In the genomic region with DNA sequence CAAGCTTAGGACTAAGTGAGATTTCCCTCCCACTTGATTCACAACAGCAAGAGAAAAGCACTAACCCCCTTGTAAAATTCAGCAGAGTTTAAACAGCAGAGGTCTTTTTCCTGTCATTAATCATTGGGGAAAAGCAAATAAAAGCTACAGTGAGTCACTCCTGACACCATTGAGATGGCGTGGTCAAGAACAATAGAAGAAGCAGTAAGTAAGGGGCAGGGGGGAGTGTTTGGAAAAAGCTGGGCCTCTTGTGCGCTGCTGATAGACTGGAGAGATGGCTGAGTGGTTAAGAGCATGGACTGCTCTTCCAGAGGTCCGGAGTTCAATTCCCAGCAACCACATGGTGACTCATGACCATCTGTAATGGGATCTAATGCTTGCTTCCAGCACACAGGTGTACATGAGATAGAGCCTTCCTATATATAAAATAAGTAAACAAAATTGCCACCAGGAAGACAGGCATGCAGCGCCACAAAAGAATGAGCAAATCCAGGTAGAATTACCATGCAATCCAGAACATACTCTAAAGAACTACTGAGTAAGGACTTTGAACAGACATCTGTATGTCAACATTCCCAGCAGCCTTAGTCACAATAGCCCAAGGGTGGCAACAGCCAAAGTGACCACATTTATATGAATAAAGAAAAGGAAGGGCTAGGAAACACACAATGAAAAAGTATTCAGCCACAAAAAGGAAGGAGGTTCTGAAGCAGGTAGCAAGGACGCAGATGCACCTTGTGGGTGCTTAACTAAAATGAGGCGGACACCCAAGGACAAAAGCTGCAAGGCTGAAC, we compare ENCODE assay signal across 17 mouse cellular contexts. TPM values are rescaled to one million over a fixed set of nuclear protein-coding genes. Genes with fewer than 3 reads are reported as not detected.
DNase-seq lines count a peak whose midpoint lies in the region; ATAC-seq lines count a peak whose summit lies in the region.
"Had no signal": no experiment of that assay in that cellular context is flagged by ENCODE, and none has a peak within 500 bp of the region (broad histone marks: within the 10 kb centered on the region; RNA-seq: fewer than 3 reads in every experiment).

No protein-coding gene starts in this region.

- H3K4me3 ChIP-seq in hindbrain, embryonic 11.5 days (ENCODE audit: low read depth, low read length), result no peak overlapping the region
- no peak overlapping the region for H3K4me3 ChIP-seq in hindbrain, embryonic 16.5 days (ENCODE audit: low read length)
- no peak overlapping the region for H3K4me3 ChIP-seq in intestine, embryonic 16.5 days (ENCODE audit: low read length)
- H3K4me3 ChIP-seq: forebrain, embryonic 12.5 days; hindbrain, embryonic 13.5 days; limb, embryonic 13.5 days; midbrain, embryonic 10.5 days; neural tube, embryonic 15.5 days had no signal

- no peaks in the 10 kb centered on the region for H3K27me3 ChIP-seq in hindbrain, embryonic 11.5 days (ENCODE audit: control insufficient read depth, insufficient read depth, low read length)
- H3K27me3 ChIP-seq in hindbrain, embryonic 16.5 days (replicated peaks; ENCODE audit: control insufficient read depth, insufficient read depth, low read length), result no peaks in the 10 kb centered on the region
- H3K27me3 ChIP-seq in intestine, embryonic 16.5 days (replicated peaks; ENCODE audit: control insufficient read depth, insufficient read depth, low read length), result no peaks in the 10 kb centered on the region
- H3K27me3 ChIP-seq: hindbrain, embryonic 13.5 days; limb, embryonic 13.5 days; neural tube, embryonic 15.5 days had no signal

- H3K36me3 ChIP-seq in hindbrain, embryonic 11.5 days (ENCODE audit: control insufficient read depth, insufficient read depth, low read length), result no peaks in the 10 kb centered on the region
- no peaks in the 10 kb centered on the region for H3K36me3 ChIP-seq in hindbrain, embryonic 16.5 days (ENCODE audit: control insufficient read depth, insufficient read depth, low read length)
- no peaks in the 10 kb centered on the region for H3K36me3 ChIP-seq in intestine, embryonic 16.5 days (ENCODE audit: control insufficient read depth, insufficient read depth, low read length)
- H3K36me3 ChIP-seq: hindbrain, embryonic 13.5 days had no signal

- no peak overlapping the region for H3K4me2 ChIP-seq in hindbrain, embryonic 11.5 days (replicated peaks; ENCODE audit: low read depth, low read length)
- no peak overlapping the region for H3K4me2 ChIP-seq in hindbrain, embryonic 16.5 days (ENCODE audit: low read length)
- H3K4me2 ChIP-seq in intestine, embryonic 16.5 days (ENCODE audit: low read depth, low read length), result no peak overlapping the region
- H3K4me2 ChIP-seq: forebrain, embryonic 12.5 days; hindbrain, embryonic 13.5 days; limb, embryonic 13.5 days; neural tube, embryonic 15.5 days had no signal

- 63% methylated on average over 6 of the region's 6 CpGs for WGBS in hindbrain, embryonic 11.5 days
- WGBS in hindbrain, embryonic 16.5 days, result 69% methylated on average over 6 of the region's 6 CpGs
- 46% methylated on average over 6 of the region's 6 CpGs for WGBS in intestine, embryonic 16.5 days

- H3K4me1 ChIP-seq in hindbrain, embryonic 11.5 days (replicated peaks; ENCODE audit: control insufficient read depth, insufficient read depth, low read length), result peaks cover 8% of the 10 kb centered on the region
- H3K4me1 ChIP-seq in hindbrain, embryonic 16.5 days (ENCODE audit: control insufficient read depth, insufficient read depth, low read depth, low read length), result peaks cover 24% of the 10 kb centered on the region
- H3K4me1 ChIP-seq in intestine, embryonic 16.5 days (ENCODE audit: control insufficient read depth, insufficient read depth, low read length), result peaks cover 32% of the 10 kb centered on the region

- H3K9me3 ChIP-seq in hindbrain, embryonic 11.5 days (ENCODE audit: control insufficient read depth, low read length), result no peaks in the 10 kb centered on the region
- no peaks in the 10 kb centered on the region for H3K9me3 ChIP-seq in hindbrain, embryonic 16.5 days (ENCODE audit: control insufficient read depth, low read length)
- no peaks in the 10 kb centered on the region for H3K9me3 ChIP-seq in intestine, embryonic 16.5 days (ENCODE audit: control insufficient read depth, low read length)
- H3K9me3 ChIP-seq: forebrain, embryonic 12.5 days; hindbrain, embryonic 13.5 days; limb, embryonic 13.5 days; midbrain, embryonic 10.5 days; neural tube, embryonic 15.5 days had no signal

- H3K27ac ChIP-seq in hindbrain, embryonic 11.5 days (ENCODE audit: low read depth, low read length), result no peak overlapping the region
- no peak overlapping the region for H3K27ac ChIP-seq in hindbrain, embryonic 16.5 days (ENCODE audit: low read depth, low read length)
- peak overlapping the region; percentile 43; the same call in 1 of the 2 replicates for H3K27ac ChIP-seq in intestine, embryonic 16.5 days (ENCODE audit: low read length)
- H3K27ac ChIP-seq: forebrain, embryonic 12.5 days; hindbrain, embryonic 13.5 days; limb, embryonic 13.5 days; neural tube, embryonic 15.5 days had no signal

- no peak for ATAC-seq in hindbrain, embryonic 11.5 days (ENCODE audit: low FRiP score)
- no peak for ATAC-seq in hindbrain, embryonic 16.5 days
- ATAC-seq in intestine, embryonic 16.5 days, result peak; percentile 39

- DNase-seq in hindbrain, embryonic 11.5 days (ENCODE audit: low spot score), result peak; percentile 20
- DNase-seq in urinary bladder, adult 2 months (ENCODE audit: low spot score), result peak; percentile 17
- no peak for DNase-seq in urinary bladder, postnatal 14 days (ENCODE audit: low spot score)
- DNase-seq in cerebellum, postnatal 4 days (ENCODE audit: low spot score in 2 of 2), result no peak
- no peak for DNase-seq in urinary bladder, postnatal 10 days (ENCODE audit: low spot score)
- DNase-seq: cerebellum, adult 11 months; cerebellum, postnatal 36 days; gastrocnemius, postnatal 25 days; thymus, postnatal 25 days had no signal

- H3K9ac ChIP-seq in hindbrain, embryonic 11.5 days (ENCODE audit: low read depth, low read length), result no peak overlapping the region
- H3K9ac ChIP-seq in hindbrain, embryonic 16.5 days (ENCODE audit: low read depth, low read length), result no peak overlapping the region
- no peak overlapping the region for H3K9ac ChIP-seq in intestine, embryonic 16.5 days (ENCODE audit: low read depth, low read length)
- H3K9ac ChIP-seq: forebrain, embryonic 12.5 days; hindbrain, embryonic 13.5 days; limb, embryonic 13.5 days; neural tube, embryonic 15.5 days had no signal

RNA-seq across cellular contexts. Expression of a gene that starts 1.9 kb away (rescaled TPM):
- polyA plus RNA-seq in hindbrain, embryonic 11.5 days (2014; fragmentation: Nextera tagmentation; extraction: Ambion mirVana), result 21.1 and 24.2 TPM in 2 replicates
- polyA plus RNA-seq in hindbrain, embryonic 16.5 days (2015; fragmentation: Nextera tagmentation; extraction: Ambion mirVana), result 15.8 and 20.1 TPM in 2 replicates
- 10.0 and 15.0 TPM in 2 replicates for polyA plus RNA-seq in urinary bladder, adult 2 months (2012; rRNA removed)
- 9.6 and 10.0 TPM in 2 replicates for polyA plus RNA-seq in intestine, embryonic 16.5 days (2015; fragmentation: Nextera tagmentation; extraction: Ambion mirVana)

RNA-seq across cellular contexts. Expression of a gene that starts 45.8 kb away (rescaled TPM):
- polyA plus RNA-seq in hindbrain, embryonic 11.5 days (2014; fragmentation: Nextera tagmentation; extraction: Ambion mirVana), result not detected in 2 replicates
- polyA plus RNA-seq in hindbrain, embryonic 16.5 days (2015; fragmentation: Nextera tagmentation; extraction: Ambion mirVana), result 1.6 and 2.0 TPM in 2 replicates
- not detected in 2 replicates for polyA plus RNA-seq in urinary bladder, adult 2 months (2012; rRNA removed)
- 0.54 and 0.55 TPM in 2 replicates for polyA plus RNA-seq in intestine, embryonic 16.5 days (2015; fragmentation: Nextera tagmentation; extraction: Ambion mirVana)
- polyA plus RNA-seq: kidney, embryonic 14.5 days; midbrain, embryonic 10.5 days had no signal

RNA-seq across cellular contexts. Expression of a gene that starts 49.4 kb away (rescaled TPM):
- 5,394 and 5,453 TPM in 2 replicates for polyA plus RNA-seq in hindbrain, embryonic 11.5 days (2014; fragmentation: Nextera tagmentation; extraction: Ambion mirVana)
- polyA plus RNA-seq in hindbrain, embryonic 16.5 days (2015; fragmentation: Nextera tagmentation; extraction: Ambion mirVana), result 6,688 and 8,147 TPM in 2 replicates
- 173 and 196 TPM in 2 replicates for polyA plus RNA-seq in urinary bladder, adult 2 months (2012; rRNA removed)
- polyA plus RNA-seq in intestine, embryonic 16.5 days (2015; fragmentation: Nextera tagmentation; extraction: Ambion mirVana), result 9,012 and 11,055 TPM in 2 replicates

RNA-seq across cellular contexts. Expression of a gene that starts 58.9 kb away (rescaled TPM):
- polyA plus RNA-seq in hindbrain, embryonic 11.5 days (2014; fragmentation: Nextera tagmentation; extraction: Ambion mirVana), result 6.7 and 7.2 TPM in 2 replicates
- 0.61 and 1.3 TPM in 2 replicates for polyA plus RNA-seq in hindbrain, embryonic 16.5 days (2015; fragmentation: Nextera tagmentation; extraction: Ambion mirVana)
- not detected in 2 replicates for polyA plus RNA-seq in urinary bladder, adult 2 months (2012; rRNA removed)
- polyA plus RNA-seq in intestine, embryonic 16.5 days (2015; fragmentation: Nextera tagmentation; extraction: Ambion mirVana), result 2.1 and 3.0 TPM in 2 replicates

Comparison
In these comparisons a context has a peak if more than half of its experiments do, and no peak if none do; other contexts are left out.
1. DNase-seq: peak in hindbrain, embryonic 11.5 days (single experiment) and urinary bladder, adult 2 months (single experiment); none in urinary bladder, postnatal 14 days (single experiment), cerebellum, postnatal 4 days (0 of 2) and urinary bladder, postnatal 10 days (single experiment).
2. RNA of a gene that starts 49.4 kb away (polyA plus RNA-seq): 9,012 to 11,055 TPM in intestine, embryonic 16.5 days, 6,688 to 8,147 TPM in hindbrain, embryonic 16.5 days and 5,394 to 5,453 TPM in hindbrain, embryonic 11.5 days; 173 to 196 TPM in urinary bladder, adult 2 months; every median in the first group is over 10 times any median in the second.